Comparison of ENCODE assay signal across 8 mouse cellular contexts in genomic region chr6:97506141-97506650, GRCm38 (mm10).
DNase-seq lines count a peak whose midpoint lies in the region; ATAC-seq lines count a peak whose summit lies in the region.

No protein-coding gene starts in this region.

- H3K27me3 ChIP-seq in forebrain, embryonic 14.5 days (replicated peaks; ENCODE audit: control insufficient read depth, insufficient read depth, low read length): no peaks in the 10 kb centered on the region
- no peaks in the 10 kb centered on the region for H3K27me3 ChIP-seq in forebrain, embryonic 10.5 days (ENCODE audit: poor library complexity, severe bottlenecking)
- H3K27me3 ChIP-seq in intestine, embryonic 15.5 days (replicated peaks): no peaks in the 10 kb centered on the region

- no peaks in the 10 kb centered on the region for H3K36me3 ChIP-seq in forebrain, embryonic 14.5 days (ENCODE audit: control insufficient read depth, insufficient read depth, low read length)
- no peaks in the 10 kb centered on the region for H3K36me3 ChIP-seq in forebrain, embryonic 10.5 days (replicated peaks)
- no peaks in the 10 kb centered on the region for H3K36me3 ChIP-seq in intestine, embryonic 15.5 days

- intact Hi-C loops in left cerebral cortex, postnatal 25 days (cut with DNase I): no loop called here

- peak; percentile 95 for DNase-seq in forebrain, embryonic 14.5 days (ENCODE audit: low spot score)
- no peak for DNase-seq in forebrain, embryonic 10.5 days (ENCODE audit: extremely low spot score, low spot score)
- DNase-seq in brain, embryonic 18.5 days (ENCODE audit: low read depth, low spot score): peak; percentile 66
- peak; percentile 67 for DNase-seq in gastrocnemius, postnatal 10 days
- DNase-seq in left cerebral cortex, postnatal 25 days (ENCODE audit: low spot score in 2 of 2): peak; percentile 56 to 86
- peak; percentile 72 for DNase-seq in ovary, postnatal 14 days (ENCODE audit: low spot score)
- no peak for DNase-seq in thymus, postnatal 0 days (ENCODE audit: low spot score)

- H3K4me3 ChIP-seq in forebrain, embryonic 14.5 days (ENCODE audit: low read depth, low read length): no peak overlapping the region
- no peak overlapping the region for H3K4me3 ChIP-seq in forebrain, embryonic 10.5 days
- H3K4me3 ChIP-seq in intestine, embryonic 15.5 days (replicated peaks): no peak overlapping the region

- peak; percentile 92 for ATAC-seq in forebrain, embryonic 14.5 days
- ATAC-seq in intestine, embryonic 15.5 days: peak; percentile 82

- 0 out of 2 replicates have a peak overlapping the region, but pooled peaks have one; percentile 1 for H3K4me2 ChIP-seq in forebrain, embryonic 14.5 days (ENCODE audit: low read length)
- peak overlapping the region; percentile 41 for H3K4me2 ChIP-seq in intestine, embryonic 15.5 days (replicated peaks)

- H3K9ac ChIP-seq in forebrain, embryonic 14.5 days (ENCODE audit: low read length): no peak overlapping the region
- H3K9ac ChIP-seq in intestine, embryonic 15.5 days: no peak overlapping the region

- no peaks in the 10 kb centered on the region for H3K9me3 ChIP-seq in forebrain, embryonic 14.5 days (replicated peaks; ENCODE audit: control insufficient read depth, low read length)
- H3K9me3 ChIP-seq in forebrain, embryonic 10.5 days: no peaks in the 10 kb centered on the region
- no peaks in the 10 kb centered on the region for H3K9me3 ChIP-seq in intestine, embryonic 15.5 days

- 39% methylated on average over 15 of the region's 15 CpGs for WGBS in forebrain, embryonic 14.5 days
- 78% methylated on average over 15 of the region's 15 CpGs for WGBS in forebrain, embryonic 10.5 days
- WGBS in intestine, embryonic 15.5 days: 17% methylated on average over 15 of the region's 15 CpGs

- peaks cover 7% of the 10 kb centered on the region; the same call in 1 of the 2 replicates for H3K4me1 ChIP-seq in forebrain, embryonic 14.5 days (ENCODE audit: control insufficient read depth, insufficient read depth, low read length)
- H3K4me1 ChIP-seq in forebrain, embryonic 10.5 days: peaks cover 3% of the 10 kb centered on the region
- 0 out of 2 replicates have a peak, but pooled peaks cover 4% of the 10 kb centered on the region for H3K4me1 ChIP-seq in intestine, embryonic 15.5 days (replicated peaks)

- no peak overlapping the region for H3K27ac ChIP-seq in forebrain, embryonic 14.5 days (ENCODE audit: low read depth, low read length)
- no peak overlapping the region for H3K27ac ChIP-seq in forebrain, embryonic 10.5 days
- H3K27ac ChIP-seq in intestine, embryonic 15.5 days: no peak overlapping the region

Comparison
In these comparisons a context has a peak if more than half of its experiments do, and no peak if none do; other contexts are left out.
1. DNase-seq: peak in forebrain, embryonic 14.5 days (single experiment), brain, embryonic 18.5 days (single experiment), gastrocnemius, postnatal 10 days (single experiment), left cerebral cortex, postnatal 25 days (2 of 2) and ovary, postnatal 14 days (single experiment); none in forebrain, embryonic 10.5 days (single experiment) and thymus, postnatal 0 days (single experiment).